Mouse (Mus musculus) urinary bladder, postnatal 36 days (tissue): ENCODE data around the gene Scel.
"Not testable (repeated sequence)": the region's sequence is repeated elsewhere in the genome, so short reads cannot be mapped to it uniquely, and the experiment has no call there.

Experiments
- DNase-seq, 2 experiments: peaks; one replicate each; pipeline ENCODE4 v3.0.0; 2022; ENCODE audit warnings: low spot score in 2 of 2, mixed read lengths in 1 of 2

The Scel gene

GRCm38 (mm10) chr14:103512802-103513472, at the start of gene Scel:
Gene Scel, plus strand, starts transcription at chr14:103513342.
- DNase-seq = no peak

GRCm38 (mm10) chr14:103468691-103469463, 44.3 kb upstream of the Scel start:
- no peak for DNase-seq

DNA sequence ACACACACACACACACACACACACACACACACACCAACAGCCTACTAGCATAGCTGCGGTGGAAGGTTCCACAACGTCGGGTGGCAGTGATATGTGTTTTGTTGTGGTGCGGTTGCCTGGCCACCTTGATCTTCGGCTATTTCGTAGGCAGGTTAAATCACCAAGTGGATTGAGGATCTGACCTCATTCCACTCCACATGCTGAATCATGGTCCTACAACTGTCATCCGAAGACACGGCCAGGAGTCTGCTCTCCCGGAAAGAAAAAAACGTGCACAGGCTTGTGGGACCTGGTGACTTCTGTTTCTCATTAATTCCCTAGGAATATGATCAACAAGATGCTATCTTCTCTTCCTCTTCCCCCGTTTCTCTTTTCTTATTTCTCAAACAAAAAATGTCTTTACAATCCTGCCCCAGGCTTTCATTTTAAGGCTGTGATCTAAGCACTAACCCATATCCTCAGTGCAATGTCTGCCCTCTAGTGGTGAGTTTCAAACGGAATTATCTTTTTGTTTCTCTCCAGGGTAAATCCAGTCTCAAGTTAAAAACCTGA, 43.6 kb upstream of the Scel start:
- DNase-seq = peak; percentile 38 to 47

GRCm38 (mm10) chr14:103471074-103471778, 41.9 kb upstream of the Scel start:
- DNase-seq = no peak

DNA sequence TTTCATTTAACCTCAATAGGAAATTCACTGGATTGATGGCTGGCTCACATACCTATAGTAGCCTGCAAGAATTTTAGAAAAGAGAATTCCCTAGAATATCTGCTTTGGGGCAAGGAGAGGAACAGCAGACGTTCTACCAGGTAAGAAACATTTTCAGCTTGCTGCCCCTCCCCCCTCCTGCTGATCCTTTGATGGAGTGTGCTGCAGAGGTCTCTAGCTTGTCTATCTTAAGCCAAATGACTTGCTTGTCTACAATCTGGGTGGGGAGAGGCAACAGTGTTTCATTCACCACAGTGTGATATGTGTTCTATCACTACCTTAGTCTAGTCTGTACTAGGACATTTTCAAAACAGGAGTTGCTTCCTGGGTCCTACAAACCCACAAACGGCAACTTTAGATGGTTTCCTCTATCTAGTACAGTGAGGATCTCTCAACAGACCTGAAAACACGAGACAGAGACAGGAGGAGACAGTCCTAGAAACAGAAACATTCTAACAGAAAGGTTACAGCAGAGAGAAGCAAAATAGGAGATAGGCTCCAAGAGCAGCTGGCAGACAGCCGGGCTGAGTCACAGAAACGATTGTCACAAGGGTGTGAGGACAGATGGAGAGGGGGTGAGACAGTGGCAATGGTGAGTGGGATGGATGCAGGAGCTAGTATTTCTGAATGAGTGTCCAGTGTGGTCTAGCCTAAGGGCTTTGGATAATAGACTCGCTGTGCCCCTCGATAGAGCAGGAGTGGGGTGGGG, 41.2 kb upstream of the Scel start:
- DNase-seq = no peak

GRCm38 (mm10) chr14:103472554-103472905, 40.6 kb upstream of the Scel start:
- DNase-seq = no peak

GRCm38 (mm10) chr14:103475312-103475711, 37.8 kb upstream of the Scel start:
- no peak for DNase-seq

GRCm38 (mm10) chr14:103476232-103476631, 36.9 kb upstream of the Scel start:
- not testable (repeated sequence) for DNase-seq

- DNase-seq = no peak
These were observed 35.9 kb upstream of the Scel start for GRCm38 (mm10) chr14:103477281-103477680.

- no peak for DNase-seq
These were observed 35.2 kb upstream of the Scel start for GRCm38 (mm10) chr14:103477959-103478358.

GRCm38 (mm10) chr14:103479446-103479845, 33.7 kb upstream of the Scel start:
- DNase-seq = no peak

DNA sequence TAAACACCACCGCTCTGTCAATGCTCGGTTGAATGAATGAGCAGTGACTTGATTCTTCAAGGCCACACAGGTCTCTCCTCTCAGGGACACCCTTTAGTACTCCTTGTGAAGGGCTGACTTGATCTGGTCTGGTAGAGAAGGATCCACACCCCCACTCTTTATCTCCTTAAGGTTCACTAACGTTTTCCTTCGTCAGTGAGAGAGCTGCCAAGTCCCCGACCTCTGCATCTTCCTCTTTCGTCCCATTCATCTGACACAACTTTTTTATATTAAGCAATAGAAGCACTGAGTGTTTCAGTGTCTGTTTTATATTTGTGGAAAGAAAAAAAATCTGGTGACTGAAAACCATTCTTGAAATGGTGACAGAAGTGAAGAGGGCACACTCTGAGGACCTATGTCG, 31.6 kb upstream of the Scel start:
- no peak for DNase-seq

GRCm38 (mm10) chr14:103485671-103486070, 27.5 kb upstream of the Scel start:
- no peak for DNase-seq

- no peak for DNase-seq
These were observed 26.2 kb upstream of the Scel start for GRCm38 (mm10) chr14:103486974-103487373.

DNA sequence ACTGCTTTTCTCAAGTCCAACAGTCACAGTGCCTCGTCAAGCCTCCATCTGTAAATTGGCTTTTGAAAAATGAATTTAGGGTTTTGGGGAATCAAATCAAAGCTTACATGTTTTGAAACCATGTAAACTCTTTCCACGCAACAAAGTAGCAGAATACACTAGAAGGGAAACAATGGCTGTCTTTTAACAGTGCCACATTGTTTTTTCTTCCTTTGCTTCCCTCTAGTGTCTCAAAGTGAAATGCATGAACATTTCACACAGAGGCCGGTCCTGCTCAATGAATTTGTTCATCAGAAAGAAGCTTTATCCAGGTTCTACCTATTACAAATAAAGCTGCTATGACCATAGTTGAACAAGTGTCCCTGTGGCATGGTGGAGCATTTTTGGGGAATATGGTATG, 24.5 kb upstream of the Scel start:
- no peak for DNase-seq

DNA sequence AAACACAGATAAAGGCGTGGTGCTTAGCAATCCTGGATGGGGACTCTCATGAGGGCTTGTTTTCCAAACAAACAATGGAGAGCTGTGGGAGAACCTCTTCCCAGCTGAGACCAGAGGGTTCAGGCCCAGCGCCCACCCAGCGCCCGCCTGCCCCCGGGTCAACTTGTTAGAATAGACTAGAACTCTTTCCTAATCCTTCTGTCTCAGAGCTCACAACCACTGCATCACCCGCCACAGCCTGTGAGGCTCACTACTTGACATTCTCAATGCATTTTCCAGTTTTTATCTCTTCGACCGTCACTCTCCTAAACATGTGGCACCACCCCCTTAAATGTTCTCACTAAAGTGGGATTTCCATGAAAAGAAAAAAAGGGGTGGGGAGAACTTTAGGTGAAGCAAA, 14.9 kb upstream of the Scel start:
- DNase-seq = no peak

- DNase-seq = no peak
These were observed 14.5 kb upstream of the Scel start for GRCm38 (mm10) chr14:103498613-103499012.

DNA sequence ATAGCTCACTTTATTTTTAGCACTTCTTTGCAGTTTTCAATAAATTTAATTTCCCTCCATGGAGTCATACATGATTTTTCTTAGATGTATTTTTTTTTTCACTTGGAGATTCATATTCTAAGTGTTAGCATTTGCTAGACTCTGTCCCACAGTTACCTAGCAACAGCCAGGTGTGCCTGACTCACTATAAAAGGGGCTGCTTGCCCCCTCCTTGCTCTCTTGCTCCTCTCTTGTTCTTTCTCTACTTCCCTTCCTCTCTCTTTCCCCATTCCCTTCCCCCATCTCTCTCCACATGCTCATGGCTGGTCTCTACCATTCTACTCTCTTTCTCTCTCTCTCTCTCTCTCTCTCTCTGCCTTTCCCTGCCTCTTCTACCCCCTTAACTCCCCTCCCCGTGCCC, 14.1 kb upstream of the Scel start:
- DNase-seq = no peak

GRCm38 (mm10) chr14:103500309-103500708, 12.8 kb upstream of the Scel start:
- DNase-seq = peak in 1 of 2 experiments; percentile 7

DNA sequence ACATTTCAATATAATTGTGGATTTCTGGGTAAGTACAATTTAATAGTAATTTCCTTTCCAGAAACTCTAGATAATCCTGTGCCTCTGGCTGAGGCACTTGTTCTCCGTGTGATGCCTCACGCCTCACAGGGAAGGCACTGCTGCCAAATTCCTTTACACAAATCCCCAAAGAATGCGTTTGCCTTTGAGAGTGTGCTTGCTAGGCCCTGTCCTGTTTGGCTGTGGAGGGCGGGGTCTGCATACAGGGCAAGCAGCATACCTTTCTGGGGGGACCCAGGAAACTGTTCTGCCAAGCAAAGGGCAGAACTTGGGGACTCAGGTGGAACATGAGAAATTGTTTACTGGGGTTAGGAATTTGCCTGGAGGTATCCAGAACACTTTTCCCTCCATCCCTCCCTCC, 12.2 kb upstream of the Scel start:
- no peak for DNase-seq

- no peak for DNase-seq
These were observed 8.6 kb upstream of the Scel start for GRCm38 (mm10) chr14:103504514-103504913.

GRCm38 (mm10) chr14:103509544-103509943, 3.6 kb upstream of the Scel start:
- no peak for DNase-seq
